Mouse (Mus musculus): Measurements from ENCODE around the gene Gsto2.

DNA sequence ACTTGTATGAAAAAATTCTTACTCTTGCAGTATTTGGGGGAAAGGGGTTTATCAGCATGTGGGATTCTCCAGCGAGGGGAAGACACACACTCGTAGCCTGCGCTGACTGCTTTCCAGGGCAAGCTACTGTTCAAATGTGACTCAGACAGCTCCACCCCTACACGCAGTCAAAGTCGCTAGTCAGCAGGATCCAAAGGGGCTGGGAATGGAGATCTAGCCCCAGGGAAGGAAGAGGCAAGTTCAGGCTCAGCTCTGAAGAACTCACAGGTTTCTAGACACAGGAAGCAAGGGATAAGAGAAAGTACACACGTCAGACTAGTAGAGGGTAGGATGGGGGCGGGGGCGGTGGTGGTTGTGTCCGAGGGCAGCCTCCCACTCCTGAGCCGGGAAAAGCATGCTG lies 35.2 kb downstream of the Gsto2 start:
- TF ChIP-seq POLR2A (IDR thresholded peaks at IDR 0.05; ENCODE audit: low read depth, low read length) (no peak), CTCF (IDR thresholded peaks at IDR 0.05; ENCODE audit: extremely low read depth, insufficient read depth, insufficient read length, insufficient replicate concordance) (no peak)
